Mouse (Mus musculus) liver, embryonic 13.5 days (tissue): Measurements from ENCODE around the gene Gm17359. TPM values are rescaled to one million over a fixed set of nuclear protein-coding genes. Genes with fewer than 3 reads are reported as not detected.
"Not testable (repeated sequence)": the region's sequence is repeated elsewhere in the genome, so short reads cannot be mapped to it uniquely, and the experiment has no call there.

ENCODE experiments used
- ATAC-seq: fragments of 200-750 bp; cut with Nextera tagmentation; 2 replicates; pipeline ENCODE4 v1.8.0; 2017; ENCODE audit warnings: low read depth, mild to moderate bottlenecking, moderate number of reproducible peaks, moderate library complexity
- DNase-seq: peaks from one replicate; pipeline ENCODE4 v3.0.0; 2022
- H3K27ac ChIP-seq: fragments of 300-500 bp; sonication (generic); 2 replicates; pipeline ENCODE4 v1.5.1; 2015; ENCODE audit warnings: moderate library complexity, mild to moderate bottlenecking, inconsistent platforms
- H3K27me3 ChIP-seq: fragments of 300-500 bp; sonication (generic); 2 replicates; pipeline ENCODE4 v1.6.1; 2015; ENCODE audit warnings: mild to moderate bottlenecking, inconsistent platforms
- H3K36me3 ChIP-seq: fragments of 300-500 bp; sonication (generic); 2 replicates; pipeline ENCODE4 v1.6.1; 2015; ENCODE audit warnings: mild to moderate bottlenecking, inconsistent platforms
- H3K4me1 ChIP-seq: fragments of 300-500 bp; sonication (generic); replicated peaks from 2 replicates; pipeline ENCODE4 v1.6.1; 2015; ENCODE audit warnings: inconsistent platforms
- H3K4me2 ChIP-seq: fragments of 300-500 bp; sonication (generic); 2 replicates; pipeline ENCODE4 v1.6.1; 2015; ENCODE audit warnings: inconsistent platforms, mild to moderate bottlenecking, moderate library complexity
- H3K4me3 ChIP-seq: fragments of 300-500 bp; sonication (generic); replicated peaks from 2 replicates; pipeline ENCODE4 v1.5.1; 2015; ENCODE audit warnings: mild to moderate bottlenecking, inconsistent platforms
- H3K9ac ChIP-seq: fragments of 300-500 bp; sonication (generic); 2 replicates; pipeline ENCODE4 v1.6.1; 2015; ENCODE audit warnings: mild to moderate bottlenecking, inconsistent platforms
- H3K9me3 ChIP-seq: fragments of 300-500 bp; sonication (generic); replicated peaks from 2 replicates; pipeline ENCODE4 v1.6.1; 2016; ENCODE audit warnings: inconsistent platforms
- WGBS: fragments of 180-500 bp; shearing (Covaris S2); methylation state at CpG from one replicate; pipeline ENCODE4 v1.1.7; 2015; ENCODE audit not compliant: insufficient replicate concordance; 5-methylcytosine and 5-hydroxymethylcytosine counted together
- polyA plus RNA-seq: library from polyadenylated mRNA; unstranded; fragments of >200 nt; fragmentation: Nextera tagmentation; extraction: Ambion mirVana; gene quantifications from 2 replicates; pipeline ENCODE4 v1.2.1, GENCODE M21; 2015

Gm17359 gene
- polyA plus RNA-seq, 1 experiment from 2014 or later: not detected

- WGBS: 72% methylated on average over 1 of the region's 1 CpGs
Measured at GRCm38 (mm10) chr3:79425441-79425840, 89.0 kb downstream of the Gm17359 start.

GRCm38 (mm10) chr3:79433593-79433992 is 97.1 kb downstream of the Gm17359 start:
- no peak for ATAC-seq

More at GRCm38 (mm10) chr3:79425441-79425840, 89.0 kb downstream of the Gm17359 start:
- Histone ChIP-seq H3K9me3 (no peaks in the 10 kb centered on the region), H3K36me3 (no peaks in the 10 kb centered on the region), H3K4me3 (no peak overlapping the region), H3K4me1 (no peaks in the 10 kb centered on the region), H3K27me3 (no peaks in the 10 kb centered on the region), H3K4me2 (no peak overlapping the region), H3K27ac (no peak overlapping the region), H3K9ac (no peak overlapping the region)
- DNase-seq (no peak), ATAC-seq (no peak)

GRCm38 (mm10) chr3:79434436-79434835 is 98.0 kb downstream of the Gm17359 start:
- ATAC-seq: no peak
- Histone ChIP-seq H3K9me3 (no peaks in the 10 kb centered on the region), H3K27me3 (no peaks in the 10 kb centered on the region), H3K9ac (no peak overlapping the region), H3K4me3 (no peak overlapping the region), H3K4me1 (no peaks in the 10 kb centered on the region), H3K27ac (no peak overlapping the region), H3K4me2 (no peak overlapping the region), H3K36me3 (no peaks in the 10 kb centered on the region)
- no peak for DNase-seq
- WGBS: 60% methylated on average over 9 of the region's 9 CpGs

More at GRCm38 (mm10) chr3:79433593-79433992, 97.1 kb downstream of the Gm17359 start:
- Histone ChIP-seq H3K9ac (no peak overlapping the region), H3K27me3 (no peaks in the 10 kb centered on the region), H3K4me1 (no peaks in the 10 kb centered on the region), H3K27ac (no peak overlapping the region), H3K9me3 (no peaks in the 10 kb centered on the region), H3K36me3 (no peaks in the 10 kb centered on the region), H3K4me3 (no peak overlapping the region), H3K4me2 (no peak overlapping the region)
- no peak for DNase-seq

GRCm38 (mm10) chr3:79434985-79435384 is 98.5 kb downstream of the Gm17359 start:
- 49% methylated on average over 5 of the region's 5 CpGs for WGBS
- H3K4me2 ChIP-seq: no peak overlapping the region
- DNase-seq: no peak
- no peak overlapping the region for H3K4me3 ChIP-seq
- H3K27ac ChIP-seq: no peak overlapping the region
- no peak overlapping the region for H3K9ac ChIP-seq
- no peaks in the 10 kb centered on the region for H3K4me1 ChIP-seq
- H3K9me3 ChIP-seq: no peaks in the 10 kb centered on the region
- no peak for ATAC-seq
- H3K27me3 ChIP-seq: no peaks in the 10 kb centered on the region
- H3K36me3 ChIP-seq: no peaks in the 10 kb centered on the region

- DNase-seq: no peak
- Histone ChIP-seq H3K27ac (no peak overlapping the region), H3K9ac (no peak overlapping the region), H3K4me3 (no peak overlapping the region), H3K9me3 (no peaks in the 10 kb centered on the region), H3K4me2 (no peak overlapping the region), H3K27me3 (no peaks in the 10 kb centered on the region), H3K4me1 (no peaks in the 10 kb centered on the region), H3K36me3 (no peaks in the 10 kb centered on the region)
- WGBS: 73% methylated on average over 7 of the region's 7 CpGs
- ATAC-seq: no peak
Measured at GRCm38 (mm10) chr3:79436186-79436585, 99.7 kb downstream of the Gm17359 start.

- ATAC-seq (no peak), DNase-seq (no peak)
- Histone ChIP-seq H3K9ac (no peak overlapping the region), H3K27ac (no peak overlapping the region), H3K27me3 (no peaks in the 10 kb centered on the region), H3K9me3 (no peaks in the 10 kb centered on the region), H3K36me3 (no peaks in the 10 kb centered on the region), H3K4me3 (no peak overlapping the region), H3K4me1 (no peaks in the 10 kb centered on the region), H3K4me2 (no peak overlapping the region)
- 89% methylated on average over 3 of the region's 3 CpGs for WGBS
Measured at GRCm38 (mm10) chr3:79438276-79438675, 101.8 kb downstream of the Gm17359 start.

GRCm38 (mm10) chr3:79440976-79441491 is 104.6 kb downstream of the Gm17359 start:
- H3K4me3 ChIP-seq: no peak overlapping the region
- no peaks in the 10 kb centered on the region for H3K36me3 ChIP-seq
- DNase-seq: no peak
- H3K4me1 ChIP-seq: no peaks in the 10 kb centered on the region
- no peaks in the 10 kb centered on the region for H3K9me3 ChIP-seq
- no peak overlapping the region for H3K4me2 ChIP-seq
- H3K27ac ChIP-seq: no peak overlapping the region
- ATAC-seq: no peak
- no peak overlapping the region for H3K9ac ChIP-seq
- WGBS: 71% methylated on average over 12 of the region's 12 CpGs
- H3K27me3 ChIP-seq: no peaks in the 10 kb centered on the region

- Histone ChIP-seq H3K9ac (no peak overlapping the region), H3K4me3 (no peak overlapping the region), H3K4me2 (no peak overlapping the region), H3K27ac (no peak overlapping the region), H3K4me1 (no peaks in the 10 kb centered on the region), H3K36me3 (no peaks in the 10 kb centered on the region), H3K27me3 (no peaks in the 10 kb centered on the region), H3K9me3 (no peaks in the 10 kb centered on the region)
- DNase-seq (no peak), ATAC-seq (no peak)
- WGBS: 42% methylated on average over 4 of the region's 4 CpGs
Measured at GRCm38 (mm10) chr3:79443850-79444249, 107.4 kb downstream of the Gm17359 start.

GRCm38 (mm10) chr3:79445041-79445440 is 108.6 kb downstream of the Gm17359 start:
- Histone ChIP-seq H3K27ac (no peak overlapping the region), H3K27me3 (no peaks in the 10 kb centered on the region), H3K36me3 (no peaks in the 10 kb centered on the region), H3K4me2 (no peak overlapping the region), H3K4me3 (no peak overlapping the region), H3K4me1 (no peaks in the 10 kb centered on the region), H3K9me3 (no peaks in the 10 kb centered on the region), H3K9ac (no peak overlapping the region)
- DNase-seq: no peak
- ATAC-seq: no peak
- 54% methylated on average over 8 of the region's 8 CpGs for WGBS

GRCm38 (mm10) chr3:79446124-79446523 is 109.7 kb downstream of the Gm17359 start:
- H3K36me3 ChIP-seq: no peaks in the 10 kb centered on the region
- WGBS: 69% methylated on average over 4 of the region's 4 CpGs

GRCm38 (mm10) chr3:79446648-79447047 is 110.2 kb downstream of the Gm17359 start:
- ATAC-seq, H3K9me3 ChIP-seq: not testable (repeated sequence)
- 71% methylated on average over 3 of the region's 3 CpGs for WGBS

More at GRCm38 (mm10) chr3:79446124-79446523, 109.7 kb downstream of the Gm17359 start:
- no peaks in the 10 kb centered on the region for H3K27me3 ChIP-seq
- DNase-seq (no peak), ATAC-seq (no peak)
- no peak overlapping the region for H3K27ac ChIP-seq
- H3K9ac ChIP-seq: no peak overlapping the region
- no peaks in the 10 kb centered on the region for H3K4me1 ChIP-seq
- H3K4me2 ChIP-seq: no peak overlapping the region
- no peak overlapping the region for H3K4me3 ChIP-seq
- H3K9me3 ChIP-seq: no peaks in the 10 kb centered on the region

GRCm38 (mm10) chr3:79448421-79448820 is 112.0 kb downstream of the Gm17359 start:
- 73% methylated on average over 5 of the region's 5 CpGs for WGBS
- H3K4me1 ChIP-seq: no peaks in the 10 kb centered on the region
- H3K36me3 ChIP-seq: no peaks in the 10 kb centered on the region
- H3K4me2 ChIP-seq: no peak overlapping the region
- ATAC-seq (no peak), DNase-seq (no peak)
- H3K27me3 ChIP-seq: no peaks in the 10 kb centered on the region
- no peak overlapping the region for H3K4me3 ChIP-seq
- no peak overlapping the region for H3K27ac ChIP-seq
- H3K9ac ChIP-seq: no peak overlapping the region
- no peaks in the 10 kb centered on the region for H3K9me3 ChIP-seq

More at GRCm38 (mm10) chr3:79446648-79447047, 110.2 kb downstream of the Gm17359 start:
- H3K4me2 ChIP-seq, H3K27me3 ChIP-seq, DNase-seq, H3K27ac ChIP-seq, H3K36me3 ChIP-seq, H3K4me3 ChIP-seq, H3K9ac ChIP-seq, H3K4me1 ChIP-seq: not testable (repeated sequence)
